Mouse (Mus musculus) urinary bladder, postnatal 10 days (tissue): Measurements from ENCODE around the gene Gm10722.
"Not testable (repeated sequence)": the region's sequence is repeated elsewhere in the genome, so short reads cannot be mapped to it uniquely, and the experiment has no call there.

ENCODE experiments used
- DNase-seq: peaks from one replicate; pipeline ENCODE4 v3.0.0; 2022; ENCODE audit warnings: low spot score

Gm10722 gene

DNA sequence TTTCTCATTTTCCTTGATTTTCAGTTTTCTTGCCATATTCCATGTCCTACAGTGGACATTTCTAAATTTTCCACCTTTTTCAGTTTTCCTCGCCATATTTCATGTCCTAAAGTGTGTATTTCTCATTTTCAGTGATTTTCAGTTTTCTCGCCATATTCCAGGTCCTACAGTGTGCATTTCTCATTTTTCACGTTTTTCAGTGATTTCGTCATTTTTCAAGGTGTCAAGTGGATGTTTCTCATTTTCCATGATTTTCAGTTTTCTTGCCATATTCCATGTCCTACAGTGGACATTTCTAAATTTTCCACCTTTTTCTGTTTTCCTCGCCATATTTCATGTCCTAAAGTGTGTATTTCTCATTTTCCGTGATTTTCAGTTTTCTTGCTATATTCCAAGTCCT, 24.9 kb downstream of the Gm10722 start:
- peak; percentile 76 for DNase-seq

- not testable (repeated sequence) for DNase-seq
These were observed 25.4 kb downstream of the Gm10722 start for GRCm38 (mm10) chr9:3026136-3026535.

GRCm38 (mm10) chr9:3026741-3027140, 26.0 kb downstream of the Gm10722 start:
- not testable (repeated sequence) for DNase-seq

GRCm38 (mm10) chr9:3027200-3027599, 26.5 kb downstream of the Gm10722 start:
- DNase-seq, result not testable (repeated sequence)

GRCm38 (mm10) chr9:3029276-3030000, 28.7 kb downstream of the Gm10722 start:
- DNase-seq, result peak; percentile 25

- not testable (repeated sequence) for DNase-seq
These were observed 30.1 kb downstream of the Gm10722 start for GRCm38 (mm10) chr9:3030677-3031318.

- not testable (repeated sequence) for DNase-seq
These were observed 33.6 kb downstream of the Gm10722 start, which contains the start of gene Gm17535 for GRCm38 (mm10) chr9:3034299-3034698. Gene Gm17535, plus strand, starts transcription at chr9:3034599.

DNA sequence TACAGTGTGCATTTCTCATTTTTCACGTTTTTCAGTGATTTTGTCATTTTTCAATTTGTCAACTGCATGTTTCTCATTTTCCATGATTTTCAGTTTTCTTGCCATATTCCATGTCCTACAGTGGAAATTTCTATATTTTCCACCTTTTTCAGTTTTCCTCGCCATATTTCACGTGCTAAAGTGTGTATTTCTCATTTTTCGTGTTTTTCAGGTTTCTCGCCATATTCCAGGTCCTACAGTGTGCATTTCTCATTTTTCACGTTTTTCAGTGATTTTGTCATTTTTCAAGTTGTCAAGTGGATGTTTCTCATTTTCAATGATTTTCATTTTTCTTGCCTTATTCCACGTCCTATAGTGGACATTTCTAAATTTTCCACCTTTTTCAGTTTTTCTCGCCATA, 35.9 kb downstream of the Gm10722 start, which contains the start of gene Gm10715:
TSS of gene Gm10715 (plus strand) at position 301 of the 400 bp plus-strand sequence.
- DNase-seq, result not testable (repeated sequence)

- DNase-seq, result not testable (repeated sequence)
These were observed 37.4 kb downstream of the Gm10722 start for GRCm38 (mm10) chr9:3038161-3038560.
